Mouse (Mus musculus) thymus, postnatal 10 days (tissue): ENCODE data around the gene Setd3.
"Not testable (repeated sequence)": the region's sequence is repeated elsewhere in the genome, so short reads cannot be mapped to it uniquely, and the experiment has no call there.

Experiments used
- DNase-seq, 2 experiments: peaks; one replicate each; pipeline ENCODE4 v3.0.0; 2021; ENCODE audit warnings: low spot score in 2 of 2

Gene Setd3

DNA sequence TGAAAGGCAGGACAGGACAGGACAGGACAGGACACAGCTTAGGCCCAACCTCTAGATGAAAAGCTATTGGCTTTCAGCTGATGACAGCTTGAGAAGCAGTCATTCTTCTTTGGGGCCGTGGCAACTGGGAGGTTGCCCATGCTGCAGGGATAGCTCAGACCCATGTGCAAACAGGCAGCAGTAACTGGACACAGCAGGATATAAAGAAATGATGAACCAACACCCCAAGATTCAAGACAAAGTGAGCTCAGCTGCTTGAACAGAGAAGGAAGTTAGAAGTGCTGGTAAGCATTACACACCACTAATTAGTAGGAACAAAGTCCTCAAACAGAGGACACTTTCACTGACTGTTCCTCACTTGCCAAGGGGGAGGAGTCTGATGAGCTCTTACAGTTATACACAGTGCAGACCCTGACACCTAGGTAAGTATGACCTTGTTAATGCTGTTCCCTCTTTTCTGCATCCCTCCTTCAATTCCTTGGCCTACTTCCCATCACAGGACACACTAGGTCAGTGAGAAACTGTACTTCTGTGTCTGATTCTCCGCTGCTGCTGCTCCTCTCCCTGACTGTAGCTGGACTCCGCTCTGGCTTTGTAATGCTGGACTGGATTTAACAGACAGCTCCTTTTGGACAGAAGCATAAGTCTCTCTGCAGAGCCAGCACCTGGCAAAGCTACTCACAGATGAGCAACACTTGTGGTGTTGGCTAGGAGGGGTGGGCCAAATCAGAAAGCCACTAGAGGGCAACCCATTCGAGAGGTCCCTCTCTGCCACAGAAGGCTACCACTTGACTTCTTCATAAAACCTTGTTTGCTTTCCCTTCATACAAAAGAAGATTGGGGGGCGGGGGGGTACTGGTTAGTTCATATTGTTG, 35.3 kb downstream of the Setd3 start:
- no peak for DNase-seq

DNA sequence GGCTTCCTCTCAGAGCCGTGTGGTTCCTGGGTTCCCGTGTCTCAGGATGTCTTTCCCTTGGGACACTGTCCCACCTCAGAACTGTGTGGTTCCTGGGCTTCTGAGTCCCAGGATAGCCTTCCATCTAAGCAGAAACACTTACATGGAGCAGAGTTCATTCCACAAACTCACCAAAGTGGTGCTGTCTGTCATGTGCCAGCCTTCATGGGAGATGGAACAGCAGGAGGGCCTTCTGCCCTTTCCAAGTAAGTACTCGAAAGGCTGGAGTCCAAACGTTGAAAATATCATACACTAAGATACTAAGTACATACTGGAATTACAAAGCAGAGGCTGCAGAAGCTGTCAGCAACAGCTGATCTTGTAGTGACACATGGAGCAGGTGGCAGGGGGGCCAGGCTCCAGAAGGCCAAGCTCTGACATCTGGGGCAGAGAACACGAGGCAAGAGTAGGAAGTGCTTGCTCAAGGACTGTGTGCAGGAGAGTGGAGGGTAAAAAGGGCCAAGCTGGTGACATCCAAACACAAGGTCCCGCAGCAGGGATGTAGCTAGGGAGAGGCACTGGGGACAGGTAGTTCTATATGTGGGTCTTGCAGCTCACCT, 43.4 kb downstream of the Setd3 start:
- no peak for DNase-seq

DNA sequence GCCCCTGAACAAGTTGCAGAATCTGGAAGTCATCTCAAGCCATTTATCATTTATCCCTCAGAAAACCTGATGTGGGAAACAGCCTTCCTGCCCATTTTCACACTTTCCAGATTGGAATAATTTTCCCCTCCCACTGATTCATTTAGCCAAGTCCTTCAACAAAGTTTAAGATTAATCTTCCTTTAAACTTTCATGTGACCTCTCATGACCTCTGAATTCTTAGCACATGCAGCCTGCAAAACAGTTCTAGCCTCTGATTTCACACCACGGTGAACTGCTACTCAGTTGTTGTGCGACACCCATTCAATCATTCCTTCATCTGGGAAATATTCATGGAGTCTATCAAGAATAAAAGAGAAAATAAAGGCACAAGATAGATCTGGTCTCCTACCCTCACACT, 45.9 kb downstream of the Setd3 start:
- DNase-seq, result no peak

DNA sequence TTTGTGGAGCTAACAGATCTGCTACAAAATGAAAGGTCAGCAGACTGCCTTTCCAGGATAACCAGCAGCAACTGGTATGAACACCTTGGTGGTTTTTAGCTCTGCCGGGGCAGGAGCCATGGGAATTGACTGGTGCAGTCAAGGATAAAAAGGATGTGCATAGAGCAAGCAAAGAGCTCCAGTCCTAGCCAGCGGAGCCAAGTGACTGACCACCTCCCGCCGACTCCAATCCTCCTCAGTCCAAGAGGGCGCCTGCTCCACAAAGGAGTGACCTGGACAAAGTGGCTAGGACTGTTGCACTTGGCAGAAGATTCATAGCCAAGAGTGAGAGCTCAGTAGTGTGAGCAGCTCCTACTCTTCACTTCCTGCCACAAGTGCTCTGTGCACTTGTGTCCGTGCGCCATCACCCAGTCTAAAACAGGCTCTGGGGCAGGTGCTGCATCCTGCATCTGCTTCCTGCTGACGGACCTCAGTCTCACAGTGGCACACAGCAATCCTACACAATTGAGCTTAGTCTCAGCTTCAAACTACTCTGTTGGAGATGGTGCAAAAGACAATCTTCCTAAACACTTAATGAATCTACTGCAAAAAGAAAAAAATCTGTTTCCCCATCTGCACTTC, 46.6 kb downstream of the Setd3 start:
- peak in 1 of 2 experiments; percentile 26 for DNase-seq

DNA sequence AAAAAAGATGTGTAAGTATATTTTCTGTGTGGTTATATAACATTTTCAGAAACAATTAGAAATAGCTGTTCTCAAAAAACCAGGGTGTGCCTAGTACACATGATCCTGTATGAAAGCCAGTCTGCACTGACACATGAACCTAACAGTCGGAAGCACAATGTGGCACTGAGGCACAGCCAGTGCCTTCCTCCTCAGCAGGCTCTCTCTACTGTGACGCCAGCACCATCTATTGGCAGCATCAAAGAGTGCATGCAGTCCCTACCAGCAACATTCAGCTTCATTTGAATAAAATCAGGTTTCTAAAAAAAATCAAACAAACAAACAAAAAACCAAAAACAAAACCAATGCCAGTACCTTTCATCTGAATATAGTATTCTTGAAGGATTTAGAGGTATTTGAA, 57.8 kb downstream of the Setd3 start:
- peak; percentile 59 to 75 for DNase-seq

DNA sequence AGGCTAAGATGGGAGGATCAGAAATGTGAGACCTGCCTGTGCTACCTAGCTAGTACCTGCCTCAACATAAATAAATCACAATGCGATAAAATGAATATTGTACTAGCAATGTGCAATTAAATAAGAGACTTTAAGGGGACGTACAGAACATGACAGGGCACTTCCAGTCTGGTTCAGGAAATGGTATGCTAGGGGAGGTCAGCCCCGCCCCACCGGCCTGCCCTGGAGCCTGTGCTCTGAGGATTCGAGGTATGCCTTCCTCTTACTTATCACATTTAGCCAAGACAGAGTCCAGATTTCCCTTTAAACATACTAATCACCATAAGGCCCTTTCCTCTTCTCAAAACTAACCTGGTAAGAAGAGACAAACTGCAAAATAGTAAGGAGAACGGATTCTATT, 58.7 kb downstream of the Setd3 start:
- DNase-seq, result no peak

DNA sequence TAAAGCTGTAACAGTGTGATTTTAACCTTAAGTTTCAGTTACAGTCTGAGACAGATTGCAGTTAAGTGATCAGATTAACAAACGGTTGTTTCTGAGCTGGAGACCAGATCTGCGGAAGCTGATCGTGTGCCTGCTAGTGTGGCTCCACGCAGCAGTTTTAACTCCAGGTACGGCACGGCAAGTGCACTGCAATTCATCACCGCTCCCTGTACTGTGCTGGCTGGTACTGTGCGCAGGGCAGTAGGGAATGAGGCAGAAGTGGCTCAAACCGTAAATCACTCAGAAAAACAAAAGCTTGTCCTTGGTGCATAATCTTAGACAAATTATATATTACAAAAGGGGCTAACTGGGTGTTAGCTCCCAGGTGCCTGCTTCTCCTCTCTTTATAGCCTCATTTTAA, 59.2 kb downstream of the Setd3 start:
- DNase-seq, result no peak

DNA sequence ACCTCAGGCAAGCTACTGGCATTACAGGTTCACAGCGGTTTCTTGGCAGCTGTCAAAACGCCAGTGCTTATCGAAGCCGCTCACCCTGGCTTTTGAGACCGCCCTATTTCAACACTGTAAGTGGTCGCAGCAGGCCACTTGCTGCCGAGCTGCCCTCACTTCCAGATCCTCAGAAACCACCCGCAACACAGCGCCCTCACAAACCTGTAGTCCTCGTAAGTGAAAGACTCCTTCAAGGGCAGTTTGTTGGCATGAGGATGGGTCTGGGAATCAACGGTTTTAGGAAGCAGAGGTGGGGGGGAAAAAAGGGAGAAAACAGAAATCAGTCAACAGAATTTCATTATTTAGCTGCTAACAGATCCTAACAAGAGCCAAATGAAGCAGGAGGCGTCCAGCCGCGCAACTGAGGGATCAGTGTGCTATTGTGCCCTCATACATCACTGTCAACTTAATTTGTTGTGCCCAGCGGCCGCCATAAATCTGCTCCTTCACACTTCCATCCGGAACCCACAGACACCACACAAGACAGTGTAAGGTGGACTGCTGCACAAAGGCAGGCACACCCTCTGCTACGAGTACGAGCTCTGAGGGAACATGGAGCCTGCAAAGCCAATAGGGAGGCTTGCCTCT, 60.1 kb downstream of the Setd3 start:
- no peak for DNase-seq

DNA sequence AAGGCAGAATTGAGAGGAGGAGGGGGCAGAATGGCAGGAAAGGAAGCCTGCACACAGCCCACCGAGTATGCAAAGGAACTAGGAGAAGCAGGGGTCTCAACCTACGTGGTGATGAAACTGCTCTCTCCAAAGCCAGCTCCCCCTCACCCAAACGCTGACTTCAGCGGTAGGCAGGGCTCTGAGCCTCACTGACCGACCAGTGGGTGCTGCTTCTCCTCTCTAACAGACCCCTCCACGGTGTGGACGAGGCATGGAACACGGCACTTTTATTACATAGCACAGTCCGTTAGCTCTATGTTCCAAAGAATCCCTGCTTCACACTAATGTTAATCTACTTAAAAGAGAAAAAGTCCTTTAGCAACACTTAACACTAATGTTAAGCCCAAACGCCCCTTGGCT, 60.6 kb downstream of the Setd3 start:
- DNase-seq, result no peak

DNA sequence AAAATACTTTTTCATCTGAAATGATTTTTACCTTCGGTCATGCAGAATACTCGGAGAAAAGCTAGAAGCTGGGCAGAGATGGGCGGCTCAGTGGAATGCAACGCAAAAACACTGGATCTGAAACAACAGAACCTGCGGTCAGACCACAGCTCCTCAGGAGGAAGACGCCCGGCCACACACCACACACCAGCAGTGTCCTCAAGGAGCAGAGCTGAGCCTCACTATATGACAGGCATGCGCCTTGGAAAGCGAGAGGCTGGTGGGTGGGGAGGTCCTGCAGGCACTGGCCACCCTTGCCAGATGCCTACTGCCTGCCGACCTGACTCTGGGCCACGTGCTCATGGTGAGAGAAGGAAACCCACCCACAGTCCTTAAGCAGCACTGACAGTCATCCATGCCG, 67.9 kb downstream of the Setd3 start:
- DNase-seq, result no peak

DNA sequence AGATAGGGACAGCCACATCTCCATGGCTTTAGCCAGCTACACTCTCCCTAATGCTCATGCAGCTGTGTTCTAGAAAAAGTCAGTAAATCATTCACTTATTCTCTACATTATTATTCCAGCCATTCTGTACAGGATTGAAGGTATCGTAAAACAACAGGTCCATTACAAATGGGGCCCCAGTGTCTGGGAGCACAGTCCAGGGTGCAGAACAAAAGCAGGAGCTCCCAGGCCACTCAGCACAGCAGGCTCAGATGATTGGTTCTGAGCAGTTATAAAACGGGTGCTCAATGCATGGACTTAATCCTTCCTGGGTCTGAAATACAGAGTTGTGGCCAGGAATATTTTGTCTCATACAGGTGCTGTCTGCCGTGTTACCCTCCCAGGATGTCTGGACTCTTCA, 68.4 kb downstream of the Setd3 start:
- DNase-seq, result no peak

DNA sequence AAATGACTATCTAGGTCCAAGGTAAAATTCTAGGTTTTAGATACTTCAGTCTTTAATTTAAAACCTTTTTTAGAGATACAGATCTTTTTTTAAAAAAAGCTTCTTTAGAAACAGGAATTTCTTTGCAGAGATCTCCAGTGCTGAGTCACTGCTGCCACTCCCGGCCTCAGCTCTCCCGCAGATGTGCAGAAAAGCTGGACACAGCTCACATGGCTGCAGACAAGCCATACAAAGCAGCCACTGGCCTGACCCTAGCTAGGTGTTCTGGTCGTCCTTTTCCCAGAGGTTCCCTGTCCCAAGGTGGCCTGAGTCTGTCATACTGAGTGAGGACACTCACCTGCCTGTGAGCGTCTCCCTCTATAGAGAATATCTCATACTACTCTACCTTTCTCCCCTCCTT, 69.4 kb downstream of the Setd3 start:
- DNase-seq, result no peak

DNA sequence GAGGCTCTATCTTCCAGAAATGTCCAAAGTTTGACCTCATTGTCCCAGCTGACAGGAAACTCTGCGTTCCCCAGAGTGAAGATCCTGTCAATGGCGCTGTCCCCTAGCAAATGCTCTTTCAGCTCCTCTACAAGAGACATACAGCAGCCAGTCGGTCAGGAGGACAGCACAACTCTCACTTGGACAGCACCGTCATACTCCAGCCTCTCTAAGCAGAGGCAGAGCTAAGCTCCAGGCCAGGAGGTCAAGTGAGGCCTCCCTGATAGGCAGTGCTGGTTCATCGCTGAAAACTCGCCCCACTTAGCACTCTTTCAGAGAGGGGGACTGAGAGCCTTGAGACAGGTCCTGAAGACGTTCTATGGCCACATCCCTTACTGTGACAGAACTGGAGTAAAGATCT, 70.5 kb downstream of the Setd3 start:
- not testable (repeated sequence) for DNase-seq

DNA sequence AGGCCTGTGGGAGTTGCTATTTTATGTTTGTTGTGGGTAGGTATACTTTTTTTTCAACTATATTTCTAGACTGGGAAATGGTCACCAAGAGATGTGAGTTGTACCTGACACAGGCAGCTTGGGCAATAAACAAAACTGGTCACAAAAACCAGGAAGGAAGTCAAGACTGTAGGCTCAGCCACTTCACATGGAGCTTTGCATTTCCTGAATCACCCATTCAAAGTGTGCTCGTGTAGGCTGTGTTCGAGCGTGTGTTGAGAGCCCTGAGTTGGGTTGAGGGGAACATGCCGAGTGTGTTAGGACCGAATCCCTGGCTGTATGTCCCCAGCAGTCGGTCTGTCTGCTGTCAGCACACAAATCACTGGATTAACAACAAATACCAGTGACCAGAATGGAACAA, 75.8 kb downstream of the Setd3 start:
- DNase-seq, result no peak

DNA sequence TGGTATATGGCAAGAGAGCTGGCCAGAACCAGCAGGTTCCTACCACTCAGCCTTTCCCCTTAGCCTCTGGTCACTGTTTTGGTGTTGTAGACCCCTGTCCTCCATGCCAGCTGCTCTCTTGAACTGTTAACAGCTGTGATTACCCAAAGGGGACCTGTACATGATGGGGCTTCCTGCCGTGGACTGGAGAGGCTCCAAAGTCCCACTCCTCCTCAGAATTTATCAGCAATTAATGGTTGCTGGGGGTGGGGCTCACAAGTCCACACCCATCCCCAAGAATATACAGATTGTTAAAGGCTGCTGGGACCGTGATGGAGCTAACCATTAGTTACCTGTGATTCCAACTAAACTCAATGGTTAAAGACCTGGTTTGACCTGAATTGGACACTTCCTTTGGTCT, 77.0 kb downstream of the Setd3 start:
- DNase-seq, result no peak

DNA sequence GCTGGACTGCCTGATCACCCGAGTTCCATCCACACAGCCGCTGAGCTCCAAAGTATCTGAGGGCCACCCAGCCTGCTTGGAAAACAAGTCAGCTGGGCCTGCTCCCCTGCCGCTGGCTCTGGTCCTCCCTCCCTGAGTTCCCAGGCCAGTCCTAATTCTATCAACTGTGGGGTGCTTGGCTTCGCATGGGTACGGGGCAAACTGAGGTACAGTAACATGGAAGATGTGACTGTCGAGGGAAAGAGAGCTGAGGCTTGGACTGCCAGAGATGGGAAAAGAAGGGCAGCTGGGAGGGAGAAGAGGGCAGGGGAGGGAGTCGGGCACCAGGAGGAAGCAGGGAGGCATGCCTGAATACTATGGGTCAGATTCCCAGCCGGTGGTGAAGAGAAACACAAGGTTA, 78.9 kb downstream of the Setd3 start:
- no peak for DNase-seq

DNA sequence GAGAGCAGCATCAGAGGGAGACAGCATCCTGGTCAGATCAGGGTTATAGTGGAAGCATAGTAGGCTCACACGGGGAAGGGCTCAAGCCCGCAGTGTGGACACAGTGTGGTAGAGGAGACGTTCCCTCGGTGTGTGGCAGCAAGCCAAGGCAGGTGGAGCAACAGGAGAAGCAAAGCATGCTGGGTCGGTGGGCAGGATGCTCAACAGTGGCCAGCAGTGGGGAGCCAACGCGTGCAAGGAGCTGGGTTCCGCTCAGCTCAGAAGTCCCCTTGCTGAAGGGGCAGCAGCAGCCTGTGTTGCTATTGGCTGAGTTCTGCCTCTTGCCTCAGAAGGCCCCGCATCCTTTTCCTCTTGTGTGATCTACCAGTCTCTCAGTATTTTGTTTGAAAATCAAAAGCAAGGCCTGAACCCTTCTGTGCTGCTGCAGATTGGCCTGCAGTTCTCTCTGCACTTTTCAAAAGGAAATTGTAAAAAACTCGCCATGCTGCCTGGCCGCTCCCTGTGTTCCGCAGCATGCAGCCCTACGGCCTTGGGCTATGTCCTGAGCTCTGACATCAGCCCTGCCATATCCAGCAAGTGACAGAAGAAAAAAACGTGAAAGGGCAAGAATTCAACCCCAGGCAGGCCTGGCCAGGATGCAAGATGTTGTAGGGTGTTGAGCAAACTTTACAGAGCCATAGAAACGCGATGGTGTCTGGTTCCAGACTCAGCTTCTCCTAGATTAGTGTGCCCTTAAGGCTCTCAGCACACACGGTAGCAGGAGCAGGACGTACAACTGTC, 80.7 kb downstream of the Setd3 start:
- DNase-seq, result peak in 1 of 2 experiments; percentile 13

DNA sequence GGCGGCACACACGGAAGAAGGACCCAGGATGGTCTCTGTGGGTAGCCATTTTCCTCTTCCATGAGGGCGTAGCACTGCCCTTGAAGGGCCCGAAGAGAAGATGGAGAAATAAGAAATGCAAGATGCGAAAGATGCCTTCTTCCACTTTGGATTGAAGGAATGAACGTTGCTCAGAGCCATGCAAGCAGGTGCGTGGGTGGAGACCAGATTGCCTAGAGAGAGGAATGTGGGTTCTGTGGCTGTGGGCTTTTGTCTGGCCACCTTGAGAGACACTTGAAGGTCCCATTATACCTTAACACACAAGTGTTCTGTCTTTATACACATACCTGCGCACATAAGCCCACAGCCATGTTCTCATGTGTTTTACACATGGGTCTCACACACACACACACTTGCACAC, 81.5 kb downstream of the Setd3 start:
- DNase-seq, result no peak

DNA sequence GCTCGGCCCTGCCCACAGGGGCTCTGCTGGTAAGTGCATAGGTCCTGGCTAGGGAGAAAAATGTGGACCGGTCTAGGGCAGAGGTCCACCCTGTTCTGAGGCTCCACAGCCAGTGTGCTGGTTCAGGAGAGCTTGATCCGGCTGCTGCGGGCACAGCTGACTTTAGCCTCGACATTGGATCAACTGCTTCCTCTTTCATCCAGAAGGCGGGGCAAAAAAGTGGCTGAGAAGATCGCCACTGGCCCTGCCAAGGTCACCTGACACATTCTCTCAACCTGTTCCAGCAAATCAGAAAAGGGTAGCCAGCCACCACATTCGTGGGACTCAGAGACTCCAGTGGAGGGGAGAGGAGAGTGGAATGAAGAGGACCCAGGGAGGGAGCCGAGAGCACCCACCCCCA, 90.9 kb downstream of the Setd3 start:
- no peak for DNase-seq

DNA sequence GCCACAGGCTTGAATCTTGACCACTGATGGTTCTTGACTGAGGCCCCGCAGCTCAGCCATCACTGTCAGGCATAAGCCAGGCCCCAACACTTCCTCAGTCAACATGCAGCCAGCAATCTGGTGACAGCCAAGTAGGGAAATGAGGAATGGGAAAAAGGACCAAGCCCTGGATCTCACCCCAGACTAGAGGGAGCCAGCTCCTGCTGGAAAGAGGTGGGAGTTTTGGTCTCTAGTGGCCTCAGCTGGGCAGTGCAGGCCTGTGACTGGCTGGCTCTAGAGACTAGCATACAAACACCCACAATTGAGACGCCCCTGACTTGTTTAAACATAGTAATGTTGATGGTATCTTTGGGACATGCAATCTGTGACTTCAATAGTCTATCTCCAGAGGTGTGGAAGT, 91.6 kb downstream of the Setd3 start:
- no peak for DNase-seq

DNA sequence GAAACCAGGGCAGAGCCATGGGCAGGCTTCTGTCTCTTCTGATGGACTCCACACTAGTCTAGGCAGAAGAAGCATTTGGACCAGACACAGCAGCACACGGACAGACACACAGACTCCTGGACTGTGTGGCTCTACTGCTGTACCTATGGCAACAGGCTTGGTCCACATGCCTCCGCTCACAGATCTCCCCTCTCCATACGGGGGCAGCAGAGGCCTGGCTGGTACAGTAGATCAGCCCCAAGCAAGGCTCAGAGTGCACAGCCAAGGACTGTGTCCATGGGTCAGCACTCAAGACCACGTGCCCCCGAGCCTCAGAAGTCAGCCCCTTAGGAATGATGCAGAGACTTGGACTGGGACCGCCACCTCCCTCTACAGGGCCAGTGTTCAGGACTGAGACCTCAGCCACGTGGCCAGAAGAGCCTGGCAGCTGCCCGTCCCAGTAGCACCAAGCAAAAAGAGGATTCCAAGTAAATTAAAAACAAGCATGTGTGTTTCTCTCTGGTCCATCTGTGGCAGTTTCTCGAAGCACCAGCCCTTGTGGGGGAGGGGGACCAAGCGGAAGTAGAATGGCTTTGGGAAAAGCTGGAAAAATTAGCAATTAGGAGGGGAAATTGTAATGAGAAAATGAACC, 100.9 kb downstream of the Setd3 start:
- DNase-seq, result no peak
